Mouse (Mus musculus): ENCODE results near the gene Trim63. TPM values are rescaled to one million over a fixed set of nuclear protein-coding genes. Genes with fewer than 3 reads are reported as not detected.

Trim63 gene
- polyA plus RNA-seq, 1 experiment from 2014 or later = 43.2 TPM

DNA sequence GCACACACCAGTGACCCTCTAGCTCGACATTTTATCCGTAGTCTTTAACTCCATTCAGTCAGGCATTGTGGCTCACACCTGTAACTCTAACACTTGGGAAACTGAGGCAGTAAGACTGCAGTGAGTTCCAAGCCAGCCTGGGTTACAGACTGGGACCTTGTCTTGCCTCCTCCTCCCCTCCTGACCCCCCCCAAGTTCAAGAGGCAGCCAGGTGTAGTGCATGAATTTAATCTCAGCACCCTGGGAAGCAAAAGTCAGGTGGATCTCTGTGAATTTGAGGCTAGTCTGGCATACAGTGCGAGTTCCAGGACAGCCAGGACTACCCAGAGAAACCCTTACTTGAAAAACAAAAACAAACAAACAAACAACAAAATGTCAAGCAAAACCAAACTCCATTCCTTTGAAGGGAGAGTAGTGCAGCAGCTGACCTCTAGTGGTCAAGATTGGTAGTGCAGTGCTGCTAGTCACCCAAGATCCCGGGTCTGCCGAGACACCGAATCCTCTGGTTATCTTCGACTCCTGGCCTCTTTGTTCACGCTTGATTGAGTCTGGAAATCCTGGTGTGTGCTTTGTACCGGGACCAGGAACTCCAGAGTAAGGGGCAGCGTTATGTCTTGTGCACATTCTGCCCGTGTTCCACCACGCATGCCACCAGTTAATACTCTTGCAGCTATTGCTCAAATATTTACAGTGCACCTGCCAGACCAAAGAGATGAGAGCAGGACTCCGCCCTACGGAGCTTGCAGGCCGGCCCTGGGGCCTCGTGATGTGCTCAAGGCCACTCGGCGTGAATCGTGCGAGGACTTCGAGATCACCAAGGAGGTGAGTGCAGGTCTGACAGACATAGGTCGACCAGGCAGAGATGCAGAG is 41.9 kb downstream of the Trim63 start:
- Histone ChIP-seq H3K4me1 (ENCODE audit: control insufficient read depth in 2 of 2, insufficient read depth in 2 of 2, low read length in 2 of 2) (peaks cover 36 to 42% of the 10 kb centered on the region in 2 experiments), H3K9ac (ENCODE audit: low read length) (no peak overlapping the region), H3K27me3 (ENCODE audit: control insufficient read depth, insufficient read depth, low read length) (no peaks in the 10 kb centered on the region), H3K4me2 (ENCODE audit: low read length) (peak overlapping the region; percentile 42), H3K9me3 (ENCODE audit: control insufficient read depth, low read length) (no peaks in the 10 kb centered on the region), H3K4me3 (ENCODE audit: control insufficient read depth in 1 of 2, insufficient read depth in 1 of 2, low read depth in 1 of 2, low read length in 2 of 2) (no peak overlapping the region), H3K27ac (replicated peaks in 1 of 2; ENCODE audit: control insufficient read depth in 1 of 2, insufficient read depth in 1 of 2, low read depth in 2 of 2, low read length in 2 of 2) (peak overlapping the region; percentile 22 to 63), H3K36me3 (ENCODE audit: control insufficient read depth, insufficient read depth, low read length) (no peaks in the 10 kb centered on the region)
- WGBS = 18% methylated on average over 22 of the region's 22 CpGs
- no peak for ATAC-seq (ENCODE audit: insufficient number of reproducible peaks, insufficient read depth, low FRiP score, low read depth)

DNA sequence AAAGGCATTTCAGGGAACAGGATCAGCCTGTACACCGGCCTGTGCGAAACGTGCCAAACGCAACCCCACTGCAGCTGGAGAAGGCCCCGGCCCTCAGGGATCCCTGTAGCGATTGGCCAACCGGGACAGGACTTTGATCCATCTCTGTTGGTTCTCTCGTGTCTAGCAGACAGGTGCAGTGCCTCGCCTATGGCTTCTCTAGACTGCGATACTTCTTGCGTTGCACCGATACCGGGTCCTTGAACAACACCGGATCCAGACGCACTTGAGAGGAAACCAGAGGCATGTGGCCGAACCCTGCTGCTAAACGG is 42.5 kb downstream of the Trim63 start:
- WGBS = 47% methylated on average over 17 of the region's 17 CpGs
- H3K9me3 ChIP-seq (ENCODE audit: control insufficient read depth, low read length) = no peaks in the 10 kb centered on the region
- H3K27me3 ChIP-seq (ENCODE audit: control insufficient read depth, insufficient read depth, low read length) = no peaks in the 10 kb centered on the region
- peaks cover 32 to 42% of the 10 kb centered on the region in 2 experiments for H3K4me1 ChIP-seq (ENCODE audit: control insufficient read depth in 2 of 2, insufficient read depth in 2 of 2, low read length in 2 of 2)
- no peak for ATAC-seq (ENCODE audit: insufficient number of reproducible peaks, insufficient read depth, low FRiP score, low read depth)
- no peaks in the 10 kb centered on the region for H3K36me3 ChIP-seq (ENCODE audit: control insufficient read depth, insufficient read depth, low read length)
- no peak overlapping the region for H3K27ac ChIP-seq (replicated peaks in 1 of 2; ENCODE audit: control insufficient read depth in 1 of 2, insufficient read depth in 1 of 2, low read depth in 2 of 2, low read length in 2 of 2)
- H3K4me2 ChIP-seq (ENCODE audit: low read length) = no peak overlapping the region
- no peak overlapping the region for H3K4me3 ChIP-seq (ENCODE audit: control insufficient read depth in 1 of 2, insufficient read depth in 1 of 2, low read depth in 1 of 2, low read length in 2 of 2)
- no peak overlapping the region for H3K9ac ChIP-seq (ENCODE audit: low read length)

DNA sequence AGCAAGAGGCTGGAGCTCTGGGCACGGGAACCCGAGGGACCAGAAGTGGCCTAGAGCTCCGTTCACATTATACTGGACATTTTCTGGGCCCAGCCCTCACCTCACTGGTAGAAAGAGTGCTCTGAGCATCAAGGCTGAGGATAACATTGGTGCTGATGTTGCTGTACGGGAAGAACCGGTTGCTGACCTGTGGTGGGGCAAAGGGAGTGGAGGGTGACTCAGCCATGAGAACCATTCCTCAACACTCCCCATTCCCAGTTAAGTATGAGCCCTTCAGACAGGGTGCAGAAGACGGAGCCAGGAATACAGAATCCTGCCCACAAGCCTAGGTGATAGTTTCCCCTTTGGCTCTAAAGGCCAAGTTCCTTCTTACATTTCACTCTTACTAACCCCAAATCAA is 44.7 kb downstream of the Trim63 start:
- 90% methylated on average over 6 of the region's 6 CpGs for WGBS
- Histone ChIP-seq H3K9ac (ENCODE audit: low read length) (no peak overlapping the region), H3K27ac (replicated peaks in 1 of 2; ENCODE audit: control insufficient read depth in 1 of 2, insufficient read depth in 1 of 2, low read depth in 2 of 2, low read length in 2 of 2) (no peak overlapping the region), H3K27me3 (ENCODE audit: control insufficient read depth, insufficient read depth, low read length) (no peaks in the 10 kb centered on the region), H3K36me3 (ENCODE audit: control insufficient read depth, insufficient read depth, low read length) (no peaks in the 10 kb centered on the region), H3K9me3 (ENCODE audit: control insufficient read depth, low read length) (no peaks in the 10 kb centered on the region), H3K4me3 (ENCODE audit: control insufficient read depth in 1 of 2, insufficient read depth in 1 of 2, low read depth in 1 of 2, low read length in 2 of 2) (no peak overlapping the region), H3K4me1 (ENCODE audit: control insufficient read depth in 2 of 2, insufficient read depth in 2 of 2, low read length in 2 of 2) (peaks cover 30 to 40% of the 10 kb centered on the region in 2 experiments), H3K4me2 (ENCODE audit: low read length) (no peak overlapping the region)
- no peak for ATAC-seq (ENCODE audit: insufficient number of reproducible peaks, insufficient read depth, low FRiP score, low read depth)

DNA sequence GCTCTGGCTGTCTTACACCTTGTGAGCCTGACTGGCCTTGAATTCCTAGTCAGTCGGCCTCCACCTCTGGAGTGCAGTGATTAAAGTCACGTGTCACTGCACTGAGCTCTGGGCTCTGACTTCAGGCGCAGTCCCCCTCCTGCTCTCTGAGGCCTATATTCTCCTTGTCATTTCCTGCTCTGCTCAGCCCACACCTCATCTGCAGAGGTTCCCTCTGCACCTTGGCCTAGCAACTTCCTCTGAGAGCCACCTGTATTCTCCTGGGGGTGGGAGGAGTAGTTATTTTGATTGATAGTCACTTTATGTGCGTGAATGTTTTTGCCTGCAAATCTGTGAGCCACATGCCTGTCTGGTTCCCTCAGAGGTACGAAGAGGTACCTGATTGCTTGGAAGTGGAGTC is 46.3 kb downstream of the Trim63 start:
- no peaks in the 10 kb centered on the region for H3K27me3 ChIP-seq (ENCODE audit: control insufficient read depth, insufficient read depth, low read length)

DNA sequence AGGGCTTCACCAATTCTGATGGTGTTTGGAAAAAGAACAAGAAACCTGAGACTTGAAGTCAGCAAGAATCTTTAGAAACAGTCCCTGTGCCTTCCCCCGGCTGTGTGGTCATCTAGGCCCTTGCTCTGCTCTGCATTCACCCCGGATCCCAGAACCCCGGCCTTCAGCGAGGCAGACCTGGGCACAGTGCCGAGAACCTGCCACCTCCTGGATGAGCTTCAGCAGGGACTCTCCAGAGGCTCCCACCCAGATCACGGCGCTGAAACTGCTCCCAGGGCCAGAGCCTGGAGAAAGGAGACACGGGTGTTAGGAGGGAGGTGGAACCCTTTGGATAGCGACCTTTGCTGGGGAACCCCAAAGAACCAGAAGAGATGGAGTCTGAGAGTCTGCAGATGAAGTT is 47.2 kb downstream of the Trim63 start:
- no peak overlapping the region for H3K9ac ChIP-seq (ENCODE audit: low read length)
- H3K4me1 ChIP-seq (ENCODE audit: control insufficient read depth in 2 of 2, insufficient read depth in 2 of 2, low read length in 2 of 2) = peaks cover 14 to 22% of the 10 kb centered on the region in 2 experiments
- no peak; the same call in 1 of the 2 replicates for ATAC-seq (ENCODE audit: insufficient number of reproducible peaks, insufficient read depth, low FRiP score, low read depth)
- WGBS = 30% methylated on average over 9 of the region's 9 CpGs
- peak overlapping the region in 1 of 2 experiments; percentile 50; a peak in 1 of 4 replicates for H3K27ac ChIP-seq (replicated peaks in 1 of 2; ENCODE audit: control insufficient read depth in 1 of 2, insufficient read depth in 1 of 2, low read depth in 2 of 2, low read length in 2 of 2)
- H3K9me3 ChIP-seq (ENCODE audit: control insufficient read depth, low read length) = no peaks in the 10 kb centered on the region
- H3K4me3 ChIP-seq (ENCODE audit: control insufficient read depth in 1 of 2, insufficient read depth in 1 of 2, low read depth in 1 of 2, low read length in 2 of 2) = no peak overlapping the region
- no peaks in the 10 kb centered on the region for H3K36me3 ChIP-seq (ENCODE audit: control insufficient read depth, insufficient read depth, low read length)
- H3K4me2 ChIP-seq (ENCODE audit: low read length) = peak overlapping the region; percentile 6
- no peaks in the 10 kb centered on the region for H3K27me3 ChIP-seq (ENCODE audit: control insufficient read depth, insufficient read depth, low read length)

More for the DNA sequence above, 46.3 kb downstream of the Trim63 start:
- Histone ChIP-seq H3K27ac (replicated peaks in 1 of 2; ENCODE audit: control insufficient read depth in 1 of 2, insufficient read depth in 1 of 2, low read depth in 2 of 2, low read length in 2 of 2) (peak overlapping the region; percentile 1 to 43; a peak in 2 of 4 replicates), H3K36me3 (ENCODE audit: control insufficient read depth, insufficient read depth, low read length) (no peaks in the 10 kb centered on the region), H3K4me2 (ENCODE audit: low read length) (no peak overlapping the region), H3K9me3 (ENCODE audit: control insufficient read depth, low read length) (no peaks in the 10 kb centered on the region), H3K9ac (ENCODE audit: low read length) (no peak overlapping the region), H3K4me1 (ENCODE audit: control insufficient read depth in 2 of 2, insufficient read depth in 2 of 2, low read length in 2 of 2) (peaks cover 19 to 28% of the 10 kb centered on the region in 2 experiments), H3K4me3 (ENCODE audit: control insufficient read depth in 1 of 2, insufficient read depth in 1 of 2, low read depth in 1 of 2, low read length in 2 of 2) (no peak overlapping the region)
- ATAC-seq (ENCODE audit: insufficient number of reproducible peaks, insufficient read depth, low FRiP score, low read depth) = 0 out of 2 replicates have a peak, but pooled peaks have one; percentile 24
- WGBS = 31% methylated on average over 5 of the region's 5 CpGs

DNA sequence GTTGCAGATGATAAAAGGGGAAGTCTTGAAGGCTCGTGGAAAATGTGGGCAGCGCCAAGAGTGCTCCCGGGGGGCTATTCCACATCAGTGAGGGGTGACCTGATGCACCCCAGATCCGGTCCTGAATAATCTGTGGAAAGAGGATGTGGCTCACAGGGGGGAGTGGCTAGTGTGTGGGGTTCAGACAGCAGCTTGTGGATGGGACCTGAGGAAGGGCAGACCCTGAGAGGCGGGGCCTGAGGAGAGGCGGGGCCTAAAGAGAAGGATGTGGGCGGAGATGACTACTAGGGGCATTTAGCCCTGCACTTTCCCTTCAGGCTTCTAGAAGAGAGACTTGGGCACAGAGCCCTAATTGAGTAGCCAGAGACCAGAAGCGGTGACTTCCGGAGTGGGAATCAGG is 47.7 kb downstream of the Trim63 start:
- H3K27me3 ChIP-seq (ENCODE audit: control insufficient read depth, insufficient read depth, low read length) = no peaks in the 10 kb centered on the region
- no peaks in the 10 kb centered on the region for H3K36me3 ChIP-seq (ENCODE audit: control insufficient read depth, insufficient read depth, low read length)
- H3K4me3 ChIP-seq (ENCODE audit: control insufficient read depth in 1 of 2, insufficient read depth in 1 of 2, low read depth in 1 of 2, low read length in 2 of 2) = no peak overlapping the region
- 30% methylated on average over 9 of the region's 9 CpGs for WGBS
- H3K4me1 ChIP-seq (ENCODE audit: control insufficient read depth in 2 of 2, insufficient read depth in 2 of 2, low read length in 2 of 2) = peaks cover 12 to 22% of the 10 kb centered on the region in 2 experiments
- H3K27ac ChIP-seq (replicated peaks in 1 of 2; ENCODE audit: control insufficient read depth in 1 of 2, insufficient read depth in 1 of 2, low read depth in 2 of 2, low read length in 2 of 2) = peak overlapping the region in 1 of 2 experiments; percentile 50; a peak in 1 of 4 replicates
- ATAC-seq (ENCODE audit: insufficient number of reproducible peaks, insufficient read depth, low FRiP score, low read depth) = no peak
- H3K4me2 ChIP-seq (ENCODE audit: low read length) = peak overlapping the region; percentile 31; the same call in 1 of the 2 replicates
- H3K9ac ChIP-seq (ENCODE audit: low read length) = no peak overlapping the region
- H3K9me3 ChIP-seq (ENCODE audit: control insufficient read depth, low read length) = no peaks in the 10 kb centered on the region

DNA sequence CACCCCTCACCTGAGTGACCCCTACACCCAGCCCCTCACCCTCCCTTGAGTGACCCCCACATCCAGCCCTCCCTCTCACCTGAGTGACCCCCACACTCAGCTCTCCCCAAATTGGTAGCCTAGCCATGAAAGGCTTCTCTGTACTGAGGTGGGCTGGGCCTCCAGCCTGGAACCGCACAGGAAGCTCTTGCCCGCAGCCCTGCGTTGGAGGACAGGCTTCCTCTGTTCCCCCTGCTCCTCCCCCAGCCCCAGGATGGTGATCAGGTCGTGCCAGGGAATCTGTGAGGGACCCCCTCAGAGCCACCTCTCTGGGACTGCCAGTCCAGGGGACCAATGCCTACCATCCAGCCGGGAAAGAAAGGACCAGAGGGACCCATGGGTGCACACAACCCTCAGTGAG is 50.4 kb downstream of the Trim63 start:
- no peaks in the 10 kb centered on the region for H3K36me3 ChIP-seq (ENCODE audit: control insufficient read depth, insufficient read depth, low read length)
- H3K4me1 ChIP-seq (ENCODE audit: control insufficient read depth in 2 of 2, insufficient read depth in 2 of 2, low read length in 2 of 2) = peaks cover 14 to 23% of the 10 kb centered on the region in 2 experiments
- 51% methylated on average over 5 of the region's 5 CpGs for WGBS
- ATAC-seq (ENCODE audit: insufficient number of reproducible peaks, insufficient read depth, low FRiP score, low read depth) = no peak
- no peak overlapping the region for H3K4me2 ChIP-seq (ENCODE audit: low read length)
- H3K27me3 ChIP-seq (ENCODE audit: control insufficient read depth, insufficient read depth, low read length) = peaks cover 10% of the 10 kb centered on the region
- no peak overlapping the region for H3K27ac ChIP-seq (replicated peaks in 1 of 2; ENCODE audit: control insufficient read depth in 1 of 2, insufficient read depth in 1 of 2, low read depth in 2 of 2, low read length in 2 of 2)
- no peak overlapping the region for H3K4me3 ChIP-seq (ENCODE audit: control insufficient read depth in 1 of 2, insufficient read depth in 1 of 2, low read depth in 1 of 2, low read length in 2 of 2)
- no peak overlapping the region for H3K9ac ChIP-seq (ENCODE audit: low read length)
- H3K9me3 ChIP-seq (ENCODE audit: control insufficient read depth, low read length) = no peaks in the 10 kb centered on the region

Data from heart, embryonic 14.5 days (tissue).